Mouse (Mus musculus): ENCODE data around the gene Rrp9.

DNA sequence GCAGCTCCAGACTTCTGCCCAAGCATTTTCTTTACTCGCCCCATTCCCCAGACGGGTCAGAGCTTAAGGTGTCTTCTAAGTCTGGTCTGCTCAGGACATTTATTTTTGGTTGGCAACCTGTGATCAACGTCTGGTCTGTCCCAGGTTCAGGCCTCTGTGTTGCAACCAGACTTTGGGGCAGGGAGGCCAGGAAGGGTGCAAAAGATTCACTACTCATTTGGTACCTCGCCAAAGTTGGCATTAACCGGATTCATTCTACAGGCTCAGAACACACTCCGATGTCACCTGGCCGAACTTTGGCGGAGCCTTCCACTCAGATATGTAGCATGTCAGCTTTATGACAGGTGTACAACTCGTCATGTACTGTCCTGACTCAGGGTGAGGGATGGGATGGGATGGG lies 27.8 kb upstream of the Rrp9 start:
- no peak for TF ChIP-seq POLR2A (IDR thresholded peaks at IDR 0.05; ENCODE audit: extremely low read depth, insufficient read depth, low read length)
- TF ChIP-seq CTCF (IDR thresholded peaks at IDR 0.05; ENCODE audit: extremely low read depth, insufficient read depth, low read length) = no peak
